Mouse (Mus musculus): ENCODE data around the gene Bid. TPM values are rescaled to one million over a fixed set of nuclear protein-coding genes. Genes with fewer than 3 reads are reported as not detected.
A peak's percentile ranks its signal among the peaks of the same experiment; 100 is the strongest.
"Not testable (repeated sequence)": the region's sequence is repeated elsewhere in the genome, so short reads cannot be mapped to it uniquely, and the experiment has no call there.

Gene Bid
- polyA plus RNA-seq, 2 experiments = 16.2 to 25.6 TPM

DNA sequence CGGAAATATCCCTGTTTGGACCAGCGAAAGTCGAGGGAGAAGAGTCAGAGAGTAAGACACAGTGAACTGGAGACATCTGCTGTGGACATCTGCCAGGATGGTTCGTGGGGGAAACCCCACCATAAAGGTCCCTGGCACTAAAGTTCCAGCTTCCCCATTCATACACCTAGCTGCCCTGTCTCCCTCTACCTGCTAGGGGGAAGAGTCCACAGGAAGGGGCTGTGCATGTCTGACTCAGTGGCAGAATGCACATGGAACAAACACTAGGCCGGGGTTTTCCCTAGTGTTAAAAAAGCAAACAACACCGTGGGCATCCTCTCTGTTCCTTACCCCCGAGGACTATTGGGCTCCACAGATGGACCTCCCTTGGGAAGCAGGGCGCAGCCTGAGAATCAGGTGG lies 2.9 kb downstream of the Bid start:
- Histone ChIP-seq H3K36me3 (replicated peaks; ENCODE audit: control insufficient read depth, insufficient read depth, low read depth) (no peaks in the 10 kb centered on the region), H3K4me2 (ENCODE audit: low read depth) (peak overlapping the region; percentile 99), H3K27me3 (ENCODE audit: control insufficient read depth, insufficient read depth, low read length) (no peaks in the 10 kb centered on the region), H3K9ac (replicated peaks) (no peak overlapping the region), H3K27ac (peak overlapping the region; percentile 74; the same call in 1 of the 2 replicates), H3K4me3 (ENCODE audit: insufficient read depth in 1 of 2, low read depth in 2 of 2, low read length in 2 of 2) (no peak overlapping the region), H3K4me1 (replicated peaks; ENCODE audit: control insufficient read depth in 2 of 2, insufficient read depth in 2 of 2, low read length in 1 of 2) (peaks cover 38 to 55% of the 10 kb centered on the region in 2 experiments), H3K9me3 (ENCODE audit: control insufficient read depth, low read length) (no peaks in the 10 kb centered on the region)
- DNase-seq (ENCODE audit: low read depth in 3 of 3, low spot score in 3 of 3) (no peak), ATAC-seq (ENCODE audit: insufficient read depth) (no peak)
- TF ChIP-seq CTCF (IDR thresholded peaks at IDR 0.05; ENCODE audit: low read depth) = no peak
- no peak for TF ChIP-seq EP300 (IDR thresholded peaks at IDR 0.05; ENCODE audit: low read depth)
- WGBS (ENCODE audit: insufficient replicate concordance) = 67% methylated on average over 8 of the region's 8 CpGs

DNA sequence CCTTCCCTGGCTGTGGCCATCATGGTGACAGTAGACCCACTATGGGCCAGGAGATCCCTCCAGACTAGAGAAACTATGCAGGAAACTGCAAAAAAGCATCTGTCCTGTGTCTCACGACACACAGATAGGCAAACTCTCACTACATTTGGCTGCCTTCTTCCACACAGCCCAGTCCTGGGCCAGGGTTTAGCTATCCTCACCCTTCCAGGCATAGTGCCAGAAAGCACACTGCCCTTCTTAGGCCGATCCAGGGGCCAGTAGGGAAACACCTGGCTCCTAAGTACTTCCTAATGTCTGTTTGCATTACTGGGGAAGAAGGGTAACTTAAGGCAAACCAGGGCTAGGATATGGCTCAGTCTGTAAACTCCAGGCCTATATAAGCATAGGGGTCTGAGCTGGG lies 3.7 kb downstream of the Bid start:
- H3K4me2 ChIP-seq (ENCODE audit: low read depth) = no peak overlapping the region
- no peak for DNase-seq (ENCODE audit: low read depth in 3 of 3, low spot score in 3 of 3)
- no peaks in the 10 kb centered on the region for H3K27me3 ChIP-seq (ENCODE audit: control insufficient read depth, insufficient read depth, low read length)
- no peak overlapping the region for H3K27ac ChIP-seq
- H3K9ac ChIP-seq (replicated peaks) = no peak overlapping the region
- 64% methylated on average over 2 of the region's 2 CpGs for WGBS (ENCODE audit: insufficient replicate concordance)
- H3K4me1 ChIP-seq (replicated peaks; ENCODE audit: control insufficient read depth in 2 of 2, insufficient read depth in 2 of 2, low read length in 1 of 2) = peaks cover 38 to 55% of the 10 kb centered on the region in 2 experiments
- H3K9me3 ChIP-seq (ENCODE audit: control insufficient read depth, low read length) = no peaks in the 10 kb centered on the region
- TF ChIP-seq CTCF (IDR thresholded peaks at IDR 0.05; ENCODE audit: low read depth) = no peak
- no peak for TF ChIP-seq EP300 (IDR thresholded peaks at IDR 0.05; ENCODE audit: low read depth)
- no peak for ATAC-seq (ENCODE audit: insufficient read depth)
- no peak overlapping the region for H3K4me3 ChIP-seq (ENCODE audit: insufficient read depth in 1 of 2, low read depth in 2 of 2, low read length in 2 of 2)
- H3K36me3 ChIP-seq (replicated peaks; ENCODE audit: control insufficient read depth, insufficient read depth, low read depth) = no peaks in the 10 kb centered on the region

DNA sequence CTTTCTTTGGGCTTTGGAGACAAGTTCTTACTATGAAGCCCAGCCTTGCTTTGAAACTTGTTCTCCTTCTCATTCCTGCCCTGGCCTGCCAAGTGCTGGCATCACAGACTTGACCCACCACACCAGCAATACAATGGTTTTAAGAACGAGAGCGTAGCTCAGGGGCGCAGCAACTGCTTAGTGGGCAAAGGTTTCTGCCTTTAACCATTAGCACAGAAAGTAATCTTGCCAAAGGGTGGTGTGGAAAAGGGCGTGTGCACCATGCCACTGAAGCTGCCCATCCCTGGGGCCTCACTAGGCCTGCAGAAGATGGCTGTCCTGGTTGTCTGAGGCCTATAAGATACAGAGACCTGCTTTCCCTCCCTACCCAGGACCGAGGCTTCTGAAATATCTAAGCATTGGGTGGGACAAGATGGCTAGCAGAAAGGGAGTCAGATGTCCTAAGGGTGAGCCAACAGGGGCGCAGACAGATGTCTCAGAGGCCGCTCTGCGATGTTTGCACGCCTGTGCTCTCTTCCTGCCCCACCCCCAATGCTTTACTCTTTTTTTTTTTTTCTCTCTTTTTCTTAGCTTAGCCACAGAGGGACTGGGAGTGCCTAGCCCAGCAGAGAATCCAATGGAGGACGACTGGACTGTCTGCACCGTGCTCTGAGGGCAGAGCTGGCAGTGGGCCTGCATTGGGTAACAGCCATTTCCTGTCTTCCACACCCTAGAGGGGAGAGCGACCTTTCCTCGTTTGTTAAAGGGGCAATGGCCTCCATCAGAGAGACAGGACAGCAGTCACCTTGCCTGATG lies 5.2 kb downstream of the Bid start:
- Histone ChIP-seq H3K4me1 (replicated peaks; ENCODE audit: control insufficient read depth in 2 of 2, insufficient read depth in 2 of 2, low read length in 1 of 2) (peaks cover 38 to 51% of the 10 kb centered on the region in 2 experiments), H3K27ac (peak overlapping the region; percentile 30), H3K9me3 (ENCODE audit: control insufficient read depth, low read length) (no peaks in the 10 kb centered on the region), H3K9ac (replicated peaks) (peak overlapping the region; percentile 11), H3K4me3 (ENCODE audit: insufficient read depth in 1 of 2, low read depth in 2 of 2, low read length in 2 of 2) (no peak overlapping the region), H3K4me2 (ENCODE audit: low read depth) (peak overlapping the region; percentile 23; the same call in 1 of the 2 replicates), H3K27me3 (ENCODE audit: control insufficient read depth, insufficient read depth, low read length) (no peaks in the 10 kb centered on the region), H3K36me3 (replicated peaks; ENCODE audit: control insufficient read depth, insufficient read depth, low read depth) (no peaks in the 10 kb centered on the region)
- DNase-seq (ENCODE audit: low read depth in 3 of 3, low spot score in 3 of 3) = no peak
- TF ChIP-seq CTCF (IDR thresholded peaks at IDR 0.05; ENCODE audit: low read depth) (no peak), EP300 (IDR thresholded peaks at IDR 0.05; ENCODE audit: low read depth) (no peak)
- 48% methylated on average over 13 of the region's 13 CpGs for WGBS (ENCODE audit: insufficient replicate concordance)
- ATAC-seq (ENCODE audit: insufficient read depth) = no peak

DNA sequence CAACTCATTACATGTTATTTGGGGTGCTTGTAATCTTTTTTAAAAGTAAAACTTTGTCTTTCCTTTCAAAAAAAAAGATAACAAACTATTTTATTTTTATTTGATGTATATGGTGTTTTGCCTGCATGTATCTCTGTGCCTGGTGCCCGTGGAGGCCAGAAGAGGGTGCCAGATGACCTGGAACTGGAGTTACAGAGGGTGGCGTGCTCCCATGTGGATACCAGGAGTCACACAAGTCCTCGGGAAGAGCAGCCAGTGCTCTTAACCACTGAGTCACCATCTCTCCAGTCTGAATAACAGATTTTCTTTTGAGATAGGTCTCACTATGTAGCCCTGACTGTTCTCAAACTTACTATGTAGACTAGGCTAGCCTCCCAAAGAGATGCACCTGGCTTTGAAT lies 7.2 kb downstream of the Bid start:
- Histone ChIP-seq H3K36me3 (replicated peaks; ENCODE audit: control insufficient read depth, insufficient read depth, low read depth) (no peaks in the 10 kb centered on the region), H3K4me2 (ENCODE audit: low read depth) (no peak overlapping the region), H3K27ac (no peak overlapping the region), H3K4me1 (replicated peaks; ENCODE audit: control insufficient read depth in 2 of 2, insufficient read depth in 2 of 2, low read length in 1 of 2) (peaks cover 21 to 35% of the 10 kb centered on the region in 2 experiments), H3K27me3 (ENCODE audit: control insufficient read depth, insufficient read depth, low read length) (no peaks in the 10 kb centered on the region), H3K9ac (replicated peaks) (no peak overlapping the region), H3K4me3 (ENCODE audit: insufficient read depth in 1 of 2, low read depth in 2 of 2, low read length in 2 of 2) (no peak overlapping the region), H3K9me3 (ENCODE audit: control insufficient read depth, low read length) (no peaks in the 10 kb centered on the region)
- DNase-seq (ENCODE audit: low read depth in 3 of 3, low spot score in 3 of 3) (no peak), ATAC-seq (ENCODE audit: insufficient read depth) (no peak)
- 59% methylated on average over 3 of the region's 3 CpGs for WGBS (ENCODE audit: insufficient replicate concordance)
- TF ChIP-seq CTCF (IDR thresholded peaks at IDR 0.05; ENCODE audit: low read depth) (peak; percentile 33), EP300 (IDR thresholded peaks at IDR 0.05; ENCODE audit: low read depth) (no peak)

DNA sequence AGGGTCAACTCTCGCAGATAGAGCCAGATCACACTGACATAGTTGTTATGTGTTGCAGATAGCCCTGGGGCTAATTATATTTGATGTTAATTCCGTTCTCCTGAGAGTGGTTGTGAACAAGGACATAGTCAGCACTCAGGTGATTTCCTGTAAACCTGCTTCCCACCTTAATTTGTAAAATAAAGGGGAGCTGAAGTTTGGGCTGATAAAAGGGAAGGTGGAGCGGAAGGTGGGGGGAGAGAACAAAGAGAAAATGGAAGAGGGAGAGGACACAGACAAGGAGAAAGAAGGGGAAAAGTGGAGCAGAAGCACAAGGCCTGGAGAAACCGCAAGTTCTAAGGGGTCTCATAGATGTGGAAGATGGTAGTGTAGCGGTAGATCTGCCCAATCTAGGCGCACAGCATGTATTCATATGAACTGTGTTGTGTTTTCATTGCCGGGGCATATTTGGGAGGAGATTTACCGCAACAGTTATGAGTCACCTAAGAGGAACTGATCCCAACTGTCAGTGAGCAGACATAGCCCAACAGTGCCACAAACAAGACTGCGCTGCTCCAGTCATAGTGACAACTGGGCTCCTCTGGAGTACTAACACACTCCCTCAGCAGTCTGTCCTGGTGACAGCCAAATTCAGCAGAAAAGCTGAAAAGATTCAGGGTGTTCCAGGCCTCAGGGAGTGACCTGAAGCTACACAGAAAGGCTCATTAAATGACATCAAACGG lies 8.6 kb downstream of the Bid start:
- not testable (repeated sequence) for ATAC-seq (ENCODE audit: insufficient read depth); DNase-seq (ENCODE audit: low read depth in 3 of 3, low spot score in 3 of 3); H3K9ac ChIP-seq (replicated peaks); H3K9me3 ChIP-seq (ENCODE audit: control insufficient read depth, low read length); H3K27ac ChIP-seq; H3K4me3 ChIP-seq (ENCODE audit: insufficient read depth in 1 of 2, low read depth in 2 of 2, low read length in 2 of 2); H3K4me2 ChIP-seq (ENCODE audit: low read depth); H3K36me3 ChIP-seq (replicated peaks; ENCODE audit: control insufficient read depth, insufficient read depth, low read depth); H3K27me3 ChIP-seq (ENCODE audit: control insufficient read depth, insufficient read depth, low read length)
- peaks cover 17 to 33% of the 10 kb centered on the region in 2 experiments for H3K4me1 ChIP-seq (replicated peaks; ENCODE audit: control insufficient read depth in 2 of 2, insufficient read depth in 2 of 2, low read length in 1 of 2)
- 73% methylated on average over 9 of the region's 10 CpGs for WGBS (ENCODE audit: insufficient replicate concordance)

Measured in liver, embryonic 14.5 days (tissue).